Mouse (Mus musculus) spleen, adult 2 months (tissue): ENCODE results near the gene Mrnip.

ENCODE experiments used
- CTCF ChIP-seq: fragments of 200-500 bp; IDR thresholded peaks from 2 replicates; pipeline ENCODE4 v1.5.1; 2011; ENCODE audit warnings: mild to moderate bottlenecking, inconsistent platforms; ENCODE audit not compliant: insufficient read depth, insufficient read length, insufficient replicate concordance; ENCODE audit errors: extremely low read depth
- POLR2A ChIP-seq: fragments of 200-500 bp; IDR thresholded peaks from 2 replicates; pipeline ENCODE4 v1.6.1; 2011; ENCODE audit warnings: low read depth, low read length, inconsistent platforms

DNA sequence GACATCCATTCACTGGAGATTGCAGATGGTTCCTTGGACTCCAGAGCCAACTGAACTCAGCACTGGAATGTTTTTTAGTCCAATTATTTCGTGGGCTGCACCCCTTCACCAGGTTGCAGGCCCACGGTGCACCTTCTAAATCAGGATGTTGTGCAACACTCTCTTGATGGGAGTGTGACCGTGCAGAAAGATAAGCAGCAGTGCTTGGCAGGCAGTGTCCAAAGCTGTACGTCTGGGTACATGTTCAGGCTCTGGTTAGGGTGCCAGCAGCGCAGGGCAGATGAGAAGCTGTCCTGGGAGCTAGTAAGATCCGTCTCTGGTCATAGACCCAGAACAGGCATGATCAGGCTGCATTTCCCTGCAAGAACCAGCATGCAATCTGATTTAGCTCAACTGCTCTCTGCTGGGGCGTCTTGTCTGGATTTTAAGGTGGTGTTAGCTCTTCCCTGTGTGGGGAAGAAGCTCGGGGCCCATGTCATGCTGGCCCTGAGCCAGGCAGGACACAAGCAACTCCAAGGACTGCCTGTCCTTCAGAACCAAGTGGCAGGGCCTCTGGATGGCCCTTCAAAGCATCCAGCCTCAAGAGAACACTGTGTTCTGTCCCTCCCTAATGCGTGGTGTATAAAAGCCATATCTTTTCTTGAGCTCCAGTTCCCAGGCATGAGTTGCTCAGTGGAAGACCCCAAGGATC is 26.8 kb upstream of the Mrnip start:
- TF ChIP-seq CTCF = no peak
- no peak for TF ChIP-seq POLR2A
